Mouse (Mus musculus): Measurements from ENCODE around the gene Ankub1. TPM values are rescaled to one million over a fixed set of nuclear protein-coding genes. Genes with fewer than 3 reads are reported as not detected.

Ankub1 gene
- not detected in 2 replicates for polyA plus RNA-seq (2015; fragmentation: Nextera tagmentation; extraction: Ambion mirVana)

DNA sequence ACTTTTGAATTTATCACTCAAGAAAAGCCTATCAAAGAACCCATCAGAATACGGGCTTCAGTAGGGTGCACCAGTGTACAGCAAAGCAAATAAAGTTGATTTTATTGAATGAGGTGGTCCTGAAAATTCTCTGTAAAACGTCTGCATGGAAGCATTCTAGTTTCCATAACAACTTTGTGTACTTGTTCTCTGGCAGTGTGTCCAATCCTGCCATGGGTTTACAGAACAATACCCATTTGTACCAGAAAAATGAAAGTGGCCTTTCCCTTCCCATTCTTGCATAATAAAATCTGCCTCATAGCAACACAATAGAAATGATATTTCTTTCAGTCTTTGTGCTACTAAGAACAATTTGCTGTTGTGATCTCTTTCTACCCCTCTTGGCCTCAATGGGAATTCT, at the start of gene Ankub1:
Ankub1 (minus strand) TSS at position 81 of the 400 bp plus-strand sequence.
- Histone ChIP-seq H3K27me3 (ENCODE audit: insufficient read depth, low read length) (no peaks in the 10 kb centered on the region), H3K4me1 (ENCODE audit: insufficient read depth, low read length) (no peaks in the 10 kb centered on the region), H3K9me3 (ENCODE audit: low read length) (no peaks in the 10 kb centered on the region), H3K27ac (ENCODE audit: low read length) (no peak within 1 kb of the TSS), H3K4me3 (ENCODE audit: low read length) (no peak within 1 kb of the TSS), H3K36me3 (ENCODE audit: insufficient read depth, low read length) (no peaks in the 10 kb centered on the region), H3K9ac (replicated peaks; ENCODE audit: low read length) (no peak within 1 kb of the TSS), H3K4me2 (replicated peaks; ENCODE audit: low read depth, low read length) (no peak within 1 kb of the TSS)
- ATAC-seq (ENCODE audit: low FRiP score, low TSS enrichment) = no peak
- 78% methylated on average over 2 of the region's 2 CpGs for WGBS

DNA sequence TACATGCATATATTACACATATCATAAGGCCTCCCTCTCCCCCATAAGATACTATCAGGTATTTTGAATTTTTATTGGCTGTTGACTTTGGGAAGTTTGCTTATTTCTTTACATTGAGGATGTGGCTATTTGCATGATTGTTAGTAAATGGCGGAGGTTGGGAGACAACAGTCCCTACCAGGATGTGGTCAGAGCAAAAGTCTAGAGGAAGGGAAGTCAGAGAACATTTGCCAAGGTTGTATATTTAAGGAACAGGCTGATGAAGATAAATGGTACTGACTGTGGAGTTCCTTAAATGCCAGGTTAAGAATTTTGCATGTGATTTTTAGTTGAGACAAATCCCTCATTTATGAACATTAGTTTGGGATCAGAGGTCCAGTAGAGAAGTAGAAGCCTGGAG, 47.2 kb upstream of the Ankub1 start:
- Histone ChIP-seq H3K9ac (replicated peaks; ENCODE audit: low read length) (no peak overlapping the region), H3K27ac (ENCODE audit: low read length) (no peak overlapping the region), H3K36me3 (ENCODE audit: insufficient read depth, low read length) (no peaks in the 10 kb centered on the region), H3K27me3 (ENCODE audit: insufficient read depth, low read length) (no peaks in the 10 kb centered on the region), H3K4me1 (ENCODE audit: insufficient read depth, low read length) (peaks cover 11% of the 10 kb centered on the region), H3K4me2 (replicated peaks; ENCODE audit: low read depth, low read length) (no peak overlapping the region), H3K9me3 (ENCODE audit: low read length) (no peaks in the 10 kb centered on the region), H3K4me3 (ENCODE audit: low read length) (no peak overlapping the region)
- 89% methylated on average over 1 of the region's 1 CpGs for WGBS
- no peak for ATAC-seq (ENCODE audit: low FRiP score, low TSS enrichment)

DNA sequence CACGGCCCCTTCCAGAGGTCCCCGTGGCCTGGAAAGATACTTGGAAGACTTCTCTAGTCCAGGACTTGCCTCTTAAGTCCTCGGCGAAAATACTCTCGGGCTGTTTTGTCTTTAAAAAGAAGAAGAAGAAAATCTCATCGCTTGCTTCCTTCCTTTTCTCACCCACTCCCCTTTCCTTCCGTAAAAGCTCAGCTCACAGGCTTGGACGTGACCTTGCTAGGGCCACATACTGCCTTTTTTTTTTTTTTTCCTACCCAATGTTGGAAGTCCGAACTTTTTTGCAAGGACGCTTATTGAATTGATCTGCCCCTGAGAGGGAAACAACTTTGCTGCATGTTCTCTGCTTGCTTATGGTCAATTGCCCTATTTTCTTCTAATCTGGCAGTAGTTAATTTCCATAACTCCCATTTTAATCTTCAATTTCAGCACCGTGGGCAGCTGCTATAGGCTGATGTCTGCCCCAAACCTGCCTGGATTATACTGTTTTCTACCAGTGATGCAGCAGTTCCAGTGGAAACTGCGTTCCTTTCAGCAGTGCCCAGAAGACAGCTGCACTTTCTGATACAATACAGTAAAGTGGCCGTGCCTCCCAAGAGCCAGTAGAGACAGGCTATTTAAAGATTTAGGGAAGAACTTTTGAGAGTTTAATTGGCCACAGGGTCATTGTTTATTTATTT, 44.0 kb upstream of the Ankub1 start:
- H3K4me1 ChIP-seq (ENCODE audit: insufficient read depth, low read length) = peaks cover 11% of the 10 kb centered on the region
- peak overlapping the region; percentile 73 for H3K4me2 ChIP-seq (replicated peaks; ENCODE audit: low read depth, low read length)
- peak overlapping the region; percentile 98 for H3K27ac ChIP-seq (ENCODE audit: low read length)
- WGBS = 2% methylated on average over 13 of the region's 13 CpGs
- H3K27me3 ChIP-seq (ENCODE audit: insufficient read depth, low read length) = no peaks in the 10 kb centered on the region
- H3K36me3 ChIP-seq (ENCODE audit: insufficient read depth, low read length) = no peaks in the 10 kb centered on the region
- no peaks in the 10 kb centered on the region for H3K9me3 ChIP-seq (ENCODE audit: low read length)
- peak overlapping the region; percentile 88 for H3K4me3 ChIP-seq (ENCODE audit: low read length)
- ATAC-seq (ENCODE audit: low FRiP score, low TSS enrichment) = no peak
- peak overlapping the region; percentile 79 for H3K9ac ChIP-seq (replicated peaks; ENCODE audit: low read length)

DNA sequence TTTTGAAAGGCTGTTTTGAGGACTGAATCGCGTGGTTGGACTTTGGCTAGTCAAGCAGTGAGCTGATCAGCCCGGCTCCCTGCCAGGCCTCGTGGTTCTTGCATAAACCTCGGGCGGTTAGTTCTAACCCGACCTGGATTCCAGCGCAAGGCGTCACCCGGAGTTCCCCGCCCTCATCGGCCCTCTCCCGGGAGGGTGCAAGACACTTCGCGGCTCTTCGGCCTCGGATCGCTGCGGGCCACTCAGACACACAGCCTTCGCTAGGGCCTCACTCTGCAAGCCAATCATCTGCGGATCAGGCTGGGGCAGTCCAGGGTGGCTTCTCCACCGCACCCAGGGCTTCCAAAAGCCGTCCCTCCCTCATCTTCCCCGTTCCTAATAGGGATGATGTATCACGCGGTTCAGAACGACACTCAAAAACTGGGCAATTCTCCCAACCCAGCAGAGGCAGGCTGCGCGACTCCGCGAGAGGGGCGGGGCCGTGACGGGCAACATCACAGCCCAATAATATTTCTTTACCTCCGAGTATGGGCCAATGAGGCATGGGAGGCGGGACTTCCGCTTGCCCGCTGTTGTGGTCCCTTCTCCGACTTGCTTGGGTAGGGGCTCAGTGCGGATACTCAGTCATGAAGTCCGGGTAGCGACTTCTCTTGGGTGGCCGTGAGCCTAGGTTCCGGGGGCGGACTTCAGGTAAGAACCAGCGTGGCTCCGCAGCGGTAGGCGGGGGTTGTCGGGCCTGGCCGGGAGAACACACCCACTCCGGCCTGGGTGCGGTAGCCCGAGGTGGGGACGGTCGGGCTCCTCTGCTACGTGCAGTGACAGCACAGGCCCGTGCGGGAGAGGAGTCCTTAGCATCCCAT, 43.1 kb upstream of the Ankub1 start, which contains the start of gene Rnf13:
Rnf13 (plus strand) TSS at position 552 of the 860 bp plus-strand sequence.
- H3K9ac ChIP-seq (replicated peaks; ENCODE audit: low read length) = peak within 1 kb of the TSS; percentile 79
- ATAC-seq (ENCODE audit: low FRiP score, low TSS enrichment) = peak; percentile 99
- peak within 1 kb of the TSS; percentile 98 for H3K27ac ChIP-seq (ENCODE audit: low read length)
- no peaks in the 10 kb centered on the region for H3K9me3 ChIP-seq (ENCODE audit: low read length)
- WGBS = under 1% methylated on average over 59 of the region's 59 CpGs
- no peaks in the 10 kb centered on the region for H3K36me3 ChIP-seq (ENCODE audit: insufficient read depth, low read length)
- H3K4me1 ChIP-seq (ENCODE audit: insufficient read depth, low read length) = peaks cover 11% of the 10 kb centered on the region
- H3K4me2 ChIP-seq (replicated peaks; ENCODE audit: low read depth, low read length) = peak within 1 kb of the TSS; percentile 73
- peak within 1 kb of the TSS; percentile 88 for H3K4me3 ChIP-seq (ENCODE audit: low read length)
- H3K27me3 ChIP-seq (ENCODE audit: insufficient read depth, low read length) = no peaks in the 10 kb centered on the region

DNA sequence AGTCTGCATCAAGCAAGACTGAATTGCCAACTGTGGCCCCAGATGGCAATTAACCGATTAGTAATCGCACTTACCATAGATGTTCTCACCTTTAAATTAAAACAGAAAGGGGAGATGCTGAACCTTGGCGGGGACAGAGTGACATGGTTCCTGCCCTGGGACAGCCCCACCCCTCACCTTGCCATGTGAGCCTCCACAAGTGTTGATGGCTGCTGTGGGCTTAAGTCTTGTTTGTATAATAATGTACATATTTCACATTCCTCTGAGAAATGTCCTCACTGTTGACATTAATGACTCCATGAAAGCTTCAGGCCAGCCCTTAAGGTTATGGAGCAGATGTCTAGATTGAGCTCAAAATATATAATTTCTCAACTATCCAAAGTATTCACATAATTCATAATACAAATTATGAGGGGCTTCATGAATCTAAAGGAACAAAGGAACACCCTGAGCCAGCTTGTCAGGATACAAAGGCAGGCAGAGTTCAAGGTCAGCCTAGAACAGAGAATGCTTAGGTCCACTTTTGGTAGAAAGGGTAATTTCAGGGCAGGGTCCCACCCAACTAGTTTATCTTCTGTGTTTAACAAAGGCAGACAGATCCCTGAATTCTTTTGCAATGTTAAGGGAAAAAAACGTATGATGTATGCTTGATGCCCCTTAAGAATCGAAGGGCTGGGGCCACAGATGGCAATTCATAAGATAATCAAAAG, 39.8 kb upstream of the Ankub1 start:
- Histone ChIP-seq H3K27ac (ENCODE audit: low read length) (no peak overlapping the region), H3K36me3 (ENCODE audit: insufficient read depth, low read length) (no peaks in the 10 kb centered on the region), H3K9ac (replicated peaks; ENCODE audit: low read length) (no peak overlapping the region), H3K27me3 (ENCODE audit: insufficient read depth, low read length) (no peaks in the 10 kb centered on the region), H3K4me1 (ENCODE audit: insufficient read depth, low read length) (peaks cover 11% of the 10 kb centered on the region), H3K4me2 (replicated peaks; ENCODE audit: low read depth, low read length) (no peak overlapping the region), H3K4me3 (ENCODE audit: low read length) (no peak overlapping the region), H3K9me3 (ENCODE audit: low read length) (no peaks in the 10 kb centered on the region)
- no peak for ATAC-seq (ENCODE audit: low FRiP score, low TSS enrichment)
- 79% methylated on average over 5 of the region's 5 CpGs for WGBS

DNA sequence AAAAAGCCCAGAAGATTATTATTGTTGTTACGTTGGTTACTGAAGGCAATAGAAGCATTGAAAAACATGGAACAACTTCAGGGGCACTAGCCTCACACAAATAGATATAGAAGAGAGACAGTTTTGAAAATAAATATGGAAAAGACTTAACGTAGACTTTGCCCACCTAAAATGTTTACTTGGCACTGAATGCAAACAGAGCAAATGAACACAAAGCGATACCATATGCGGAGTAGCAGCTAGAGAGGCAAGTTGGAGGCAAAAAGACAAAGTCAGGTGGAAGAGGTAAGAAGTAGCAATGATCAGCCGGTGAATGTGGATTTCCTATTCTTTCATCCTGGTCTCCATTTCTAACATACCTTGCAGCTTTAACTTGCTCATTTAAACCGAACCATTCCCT, 21.6 kb upstream of the Ankub1 start:
- WGBS = 91% methylated on average over 6 of the region's 6 CpGs
- no peak overlapping the region for H3K27ac ChIP-seq (ENCODE audit: low read length)
- ATAC-seq (ENCODE audit: low FRiP score, low TSS enrichment) = no peak
- no peaks in the 10 kb centered on the region for H3K4me1 ChIP-seq (ENCODE audit: insufficient read depth, low read length)
- no peak overlapping the region for H3K9ac ChIP-seq (replicated peaks; ENCODE audit: low read length)
- no peaks in the 10 kb centered on the region for H3K36me3 ChIP-seq (ENCODE audit: insufficient read depth, low read length)
- no peak overlapping the region for H3K4me2 ChIP-seq (replicated peaks; ENCODE audit: low read depth, low read length)
- no peaks in the 10 kb centered on the region for H3K9me3 ChIP-seq (ENCODE audit: low read length)
- H3K27me3 ChIP-seq (ENCODE audit: insufficient read depth, low read length) = no peaks in the 10 kb centered on the region
- H3K4me3 ChIP-seq (ENCODE audit: low read length) = no peak overlapping the region

DNA sequence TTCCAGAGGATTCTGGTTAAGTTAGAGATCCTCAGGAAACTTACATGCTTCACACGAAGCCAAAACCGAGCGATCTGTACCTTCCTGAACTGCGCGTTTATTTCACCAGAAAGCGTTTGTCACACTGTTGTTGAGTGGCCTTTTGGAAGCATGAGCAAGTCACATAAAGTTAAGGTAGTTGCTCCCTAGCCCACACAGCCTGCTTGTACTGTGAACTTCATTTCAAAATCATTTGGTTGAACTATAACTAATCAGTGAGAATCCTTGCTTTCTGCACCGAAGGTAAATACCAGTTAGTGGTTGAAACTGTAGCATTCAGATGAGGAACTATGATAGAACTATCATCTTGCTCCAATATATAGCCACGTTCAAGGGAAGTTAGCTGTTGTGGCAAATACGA, 4.2 kb upstream of the Ankub1 start:
- Histone ChIP-seq H3K9me3 (ENCODE audit: low read length) (no peaks in the 10 kb centered on the region), H3K27me3 (ENCODE audit: insufficient read depth, low read length) (no peaks in the 10 kb centered on the region), H3K4me3 (ENCODE audit: low read length) (no peak overlapping the region), H3K36me3 (ENCODE audit: insufficient read depth, low read length) (no peaks in the 10 kb centered on the region), H3K4me2 (replicated peaks; ENCODE audit: low read depth, low read length) (no peak overlapping the region), H3K27ac (ENCODE audit: low read length) (peak overlapping the region; percentile 3; the same call in 1 of the 2 replicates), H3K4me1 (ENCODE audit: insufficient read depth, low read length) (no peaks in the 10 kb centered on the region), H3K9ac (replicated peaks; ENCODE audit: low read length) (no peak overlapping the region)
- ATAC-seq (ENCODE audit: low FRiP score, low TSS enrichment) = no peak
- WGBS = 90% methylated on average over 9 of the region's 9 CpGs

DNA sequence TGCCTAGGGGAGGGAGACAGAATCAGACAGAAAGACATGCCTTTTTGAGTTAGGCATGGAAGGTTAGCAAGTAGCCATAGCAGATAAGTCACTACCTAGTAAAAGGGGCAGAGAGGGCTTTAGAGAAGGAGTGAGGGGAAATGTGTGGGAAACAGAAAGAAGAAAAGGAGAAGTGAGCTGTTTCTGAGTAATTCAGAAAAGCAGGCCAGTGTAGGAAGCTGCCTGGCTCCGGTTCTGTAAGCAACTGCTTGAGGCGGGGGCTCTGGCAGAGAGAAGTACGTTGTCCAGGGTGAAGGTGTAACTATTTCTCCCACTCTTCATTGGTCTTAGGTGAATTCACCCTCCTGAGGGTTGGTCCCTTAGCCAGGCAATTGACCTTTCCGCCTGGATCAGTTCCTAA, 3.6 kb upstream of the Ankub1 start:
- Histone ChIP-seq H3K27ac (ENCODE audit: low read length) (peak overlapping the region; percentile 3; the same call in 1 of the 2 replicates), H3K9me3 (ENCODE audit: low read length) (no peaks in the 10 kb centered on the region), H3K9ac (replicated peaks; ENCODE audit: low read length) (no peak overlapping the region), H3K4me2 (replicated peaks; ENCODE audit: low read depth, low read length) (no peak overlapping the region), H3K4me3 (ENCODE audit: low read length) (no peak overlapping the region), H3K4me1 (ENCODE audit: insufficient read depth, low read length) (no peaks in the 10 kb centered on the region), H3K27me3 (ENCODE audit: insufficient read depth, low read length) (no peaks in the 10 kb centered on the region), H3K36me3 (ENCODE audit: insufficient read depth, low read length) (no peaks in the 10 kb centered on the region)
- no peak for ATAC-seq (ENCODE audit: low FRiP score, low TSS enrichment)
- 84% methylated on average over 4 of the region's 4 CpGs for WGBS

DNA sequence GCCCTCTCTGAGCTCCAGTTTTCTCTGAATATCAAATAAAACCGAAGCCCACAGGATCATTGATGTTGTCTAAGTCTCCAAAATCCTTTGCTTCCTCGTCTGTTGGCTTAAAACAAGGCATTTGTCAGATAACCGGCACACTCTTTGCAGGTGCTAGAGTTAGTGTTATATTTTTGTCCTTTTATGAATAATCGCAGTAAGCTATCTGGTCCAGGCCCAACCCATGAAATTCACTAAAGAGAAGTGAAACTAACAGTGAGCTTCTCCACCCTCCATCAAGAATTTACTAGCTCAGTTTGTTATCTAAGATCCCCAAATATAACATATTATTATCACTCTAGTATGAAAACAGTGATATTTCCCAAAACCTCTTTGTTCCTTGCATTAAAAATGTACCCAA, 827 bp downstream of the Ankub1 start:
- no peaks in the 10 kb centered on the region for H3K36me3 ChIP-seq (ENCODE audit: insufficient read depth, low read length)
- ATAC-seq (ENCODE audit: low FRiP score, low TSS enrichment) = no peak
- H3K4me2 ChIP-seq (replicated peaks; ENCODE audit: low read depth, low read length) = no peak overlapping the region
- no peaks in the 10 kb centered on the region for H3K4me1 ChIP-seq (ENCODE audit: insufficient read depth, low read length)
- no peak overlapping the region for H3K27ac ChIP-seq (ENCODE audit: low read length)
- 87% methylated on average over 4 of the region's 4 CpGs for WGBS
- no peak overlapping the region for H3K4me3 ChIP-seq (ENCODE audit: low read length)
- no peaks in the 10 kb centered on the region for H3K9me3 ChIP-seq (ENCODE audit: low read length)
- no peaks in the 10 kb centered on the region for H3K27me3 ChIP-seq (ENCODE audit: insufficient read depth, low read length)
- no peak overlapping the region for H3K9ac ChIP-seq (replicated peaks; ENCODE audit: low read length)
